Mouse (Mus musculus): ENCODE results near the gene Gad1.

DNA sequence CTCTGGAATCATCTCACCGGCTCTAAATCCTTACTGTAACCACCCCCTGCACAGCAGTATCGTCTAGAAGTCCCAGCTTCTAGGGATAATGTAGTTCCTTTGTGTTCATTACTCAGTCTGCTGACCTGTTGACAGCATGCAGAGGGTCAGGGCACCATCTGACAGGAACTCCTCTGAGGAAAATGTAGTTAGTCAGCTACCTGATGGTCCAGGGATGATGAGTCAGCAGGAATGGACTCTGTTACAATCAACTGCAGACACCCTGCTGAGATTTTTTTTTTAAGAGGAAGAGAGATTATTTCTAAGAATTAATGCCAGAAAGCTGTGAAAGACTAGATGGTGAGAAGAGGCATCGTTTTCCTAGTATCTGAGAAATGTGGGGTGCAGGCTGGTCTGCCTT, 63.7 kb downstream of the Gad1 start:
- no peak for TF ChIP-seq CTCF (IDR thresholded peaks at IDR 0.05; ENCODE audit: control insufficient read depth, insufficient read depth, low read length)
- no peak for TF ChIP-seq POLR2A (IDR thresholded peaks at IDR 0.05; ENCODE audit: borderline replicate concordance, control insufficient read depth, low read depth, low read length)
